Mouse (Mus musculus) heart, postnatal 25 days (tissue): ENCODE results near the gene Abhd14a. TPM values are rescaled to one million over a fixed set of nuclear protein-coding genes. Genes with fewer than 3 reads are reported as not detected.

Source experiments
- DNase-seq: peaks from one replicate; pipeline ENCODE4 v3.0.0; 2022; ENCODE audit warnings: low spot score
- intact Hi-C: fragments of 180-260 bp; cut with DNase I; formaldehyde crosslinking; loops from one replicate; pipeline ENCODE4 v1.15.1; 2025
- total RNA-seq, 2 experiments: library from RNA; stranded (reverse); gene quantifications; 2 replicates each; pipeline ENCODE4 v1.2.3; 2021

Abhd14a gene
- total RNA-seq, 2 experiments from 2014 or later: 20.2 to 21.3 TPM

GRCm38 (mm10) chr9:106421033-106421864, 26.2 kb downstream of the Abhd14a start:
- no peak for DNase-seq

GRCm38 (mm10) chr9:106420608-106421007, 26.9 kb downstream of the Abhd14a start:
- intact Hi-C loops: loop anchor here (1.0 kb wide), 3 partner anchors 69 to 131 kb away; no protein-coding TSS in a partner anchor
- no peak for DNase-seq

More at GRCm38 (mm10) chr9:106421033-106421864, 26.2 kb downstream of the Abhd14a start:
- intact Hi-C loops: loop anchor here (1.0 kb wide), 3 partner anchors 70 to 132 kb away; no protein-coding TSS in a partner anchor

- intact Hi-C loops: loop anchor here (1.0 kb wide), 1 partner anchor 47 kb away; no protein-coding TSS in a partner anchor
- peak; percentile 75 for DNase-seq
Observed at GRCm38 (mm10) chr9:106417841-106418625, 29.4 kb downstream of the Abhd14a start.

GRCm38 (mm10) chr9:106416826-106417225, 30.7 kb downstream of the Abhd14a start:
- DNase-seq: no peak
- intact Hi-C loops: no loop called here

GRCm38 (mm10) chr9:106413606-106414005, 33.9 kb downstream of the Abhd14a start:
- no peak for DNase-seq
- intact Hi-C loops: no loop called here

GRCm38 (mm10) chr9:106412210-106412609, 35.3 kb downstream of the Abhd14a start:
- intact Hi-C loops: no loop called here
- DNase-seq: no peak

- intact Hi-C loops: no loop called here
- no peak for DNase-seq
Observed at GRCm38 (mm10) chr9:106411729-106412128, 35.7 kb downstream of the Abhd14a start.

GRCm38 (mm10) chr9:106411091-106411594, 36.3 kb downstream of the Abhd14a start:
- no peak for DNase-seq
- intact Hi-C loops: no loop called here

- DNase-seq: no peak
- intact Hi-C loops: no loop called here
Observed at GRCm38 (mm10) chr9:106410086-106410650, 37.3 kb downstream of the Abhd14a start.

GRCm38 (mm10) chr9:106409096-106409495, 38.4 kb downstream of the Abhd14a start:
- intact Hi-C loops: no loop called here
- no peak for DNase-seq

- intact Hi-C loops: loop anchor here (2.0 kb wide), 1 partner anchor 38 kb away; the partner anchor contains the start of gene Dusp7
- DNase-seq: peak; percentile 60
Observed at GRCm38 (mm10) chr9:106406443-106407078, 40.9 kb downstream of the Abhd14a start.

GRCm38 (mm10) chr9:106405275-106405674, 42.2 kb downstream of the Abhd14a start:
- peak; percentile 54 for DNase-seq
- intact Hi-C loops: no loop called here

- intact Hi-C loops: no loop called here
- DNase-seq: no peak
Observed at GRCm38 (mm10) chr9:106402607-106403375, 44.7 kb downstream of the Abhd14a start.

- no peak for DNase-seq
Observed at GRCm38 (mm10) chr9:106402149-106402548, 45.3 kb downstream of the Abhd14a start.

GRCm38 (mm10) chr9:106399808-106400207, 47.7 kb downstream of the Abhd14a start:
- intact Hi-C loops: no loop called here
- no peak for DNase-seq

More at GRCm38 (mm10) chr9:106402149-106402548, 45.3 kb downstream of the Abhd14a start:
- intact Hi-C loops: no loop called here

- no peak for DNase-seq
- intact Hi-C loops: no loop called here
Observed at GRCm38 (mm10) chr9:106398667-106399311, 48.7 kb downstream of the Abhd14a start.

- no peak for DNase-seq
Observed at GRCm38 (mm10) chr9:106397733-106398132, 49.7 kb downstream of the Abhd14a start.

More at GRCm38 (mm10) chr9:106397733-106398132, 49.7 kb downstream of the Abhd14a start:
- intact Hi-C loops: no loop called here
